Mouse (Mus musculus) 416B (cell line): ENCODE results near the gene Mfsd1.

Experiments
- DNase-seq: peaks from one replicate; pipeline ENCODE4 v3.0.0; 2011; ENCODE audit warnings: low read depth

Mfsd1 gene

GRCm38 (mm10) chr3:67582273-67583124 is at the start of gene Mfsd1:
Gene Mfsd1, plus strand, starts transcription at chr3:67582741.
- DNase-seq, result peak; percentile 96

DNA sequence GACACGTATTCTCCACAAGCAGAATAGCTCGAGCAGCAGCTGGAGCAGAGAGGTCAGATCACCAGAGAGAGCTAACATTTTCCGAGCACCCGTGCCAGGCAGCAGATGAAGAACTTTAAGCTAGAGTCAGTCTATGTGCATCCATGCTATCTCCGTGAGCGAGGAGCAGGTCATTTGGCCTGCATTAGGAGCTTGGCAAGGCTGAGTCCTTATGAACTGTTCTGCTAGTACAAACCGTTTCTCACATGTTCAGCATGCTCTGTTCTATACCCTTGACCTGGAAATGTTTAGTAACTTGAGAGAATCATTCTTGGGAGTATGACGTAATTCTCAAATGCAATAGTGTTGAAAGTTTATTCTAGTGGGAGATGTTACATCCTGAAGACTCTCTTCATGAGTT is 38.9 kb upstream of the Mfsd1 start:
- no peak for DNase-seq

DNA sequence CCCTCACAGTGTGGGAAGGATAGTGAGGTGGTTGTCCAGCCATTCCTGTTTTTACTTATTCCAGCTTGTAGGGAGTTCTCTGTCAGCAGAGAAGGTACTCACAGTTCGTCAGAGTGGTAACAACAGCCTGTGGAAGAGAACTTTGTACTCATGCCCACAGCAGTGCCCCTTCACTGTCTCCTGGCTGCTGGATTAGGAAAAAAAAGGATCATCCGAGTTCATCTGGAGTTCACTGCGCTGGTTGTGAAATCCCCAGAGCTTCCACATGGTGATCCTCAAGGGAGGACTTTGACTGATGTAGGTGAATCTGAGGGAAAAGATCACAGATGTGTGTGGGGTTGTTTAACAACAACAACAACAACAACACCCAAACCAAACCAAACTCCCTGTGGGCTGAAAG is 31.3 kb upstream of the Mfsd1 start:
- DNase-seq, result no peak

GRCm38 (mm10) chr3:67553281-67553680 is 29.3 kb upstream of the Mfsd1 start:
- DNase-seq, result no peak

- DNase-seq, result no peak
These were observed 28.6 kb upstream of the Mfsd1 start for GRCm38 (mm10) chr3:67553927-67554448.

GRCm38 (mm10) chr3:67555211-67555610 is 27.3 kb upstream of the Mfsd1 start:
- no peak for DNase-seq

DNA sequence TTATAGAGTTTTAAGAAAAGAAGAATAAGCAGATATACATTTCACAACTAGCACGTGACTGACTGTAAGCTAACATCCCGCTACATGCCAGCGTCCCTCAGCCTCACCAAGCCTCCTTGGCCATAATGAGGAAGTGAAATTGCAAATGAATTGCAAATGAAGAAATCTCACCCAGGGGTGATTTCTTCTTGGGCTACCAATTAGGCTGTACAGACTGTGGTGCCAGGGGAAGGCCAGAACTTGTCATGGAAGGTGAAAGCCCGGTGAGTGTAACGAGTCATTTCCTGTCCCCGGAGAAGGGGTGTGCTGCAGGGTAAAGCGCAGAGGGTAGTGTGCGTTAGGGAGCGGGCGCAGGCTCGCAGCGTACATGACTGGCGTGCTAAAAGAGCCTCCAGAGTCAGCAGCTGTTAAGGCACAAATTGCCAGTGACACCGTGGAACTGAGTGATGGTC is 25.3 kb upstream of the Mfsd1 start:
- DNase-seq, result peak; percentile 73

- DNase-seq, result no peak
These were observed 24.7 kb upstream of the Mfsd1 start for GRCm38 (mm10) chr3:67557718-67558354.

- DNase-seq, result peak; percentile 56
These were observed 17.7 kb upstream of the Mfsd1 start for GRCm38 (mm10) chr3:67564731-67565357.

- DNase-seq, result no peak
These were observed 16.9 kb upstream of the Mfsd1 start for GRCm38 (mm10) chr3:67565540-67566227.

DNA sequence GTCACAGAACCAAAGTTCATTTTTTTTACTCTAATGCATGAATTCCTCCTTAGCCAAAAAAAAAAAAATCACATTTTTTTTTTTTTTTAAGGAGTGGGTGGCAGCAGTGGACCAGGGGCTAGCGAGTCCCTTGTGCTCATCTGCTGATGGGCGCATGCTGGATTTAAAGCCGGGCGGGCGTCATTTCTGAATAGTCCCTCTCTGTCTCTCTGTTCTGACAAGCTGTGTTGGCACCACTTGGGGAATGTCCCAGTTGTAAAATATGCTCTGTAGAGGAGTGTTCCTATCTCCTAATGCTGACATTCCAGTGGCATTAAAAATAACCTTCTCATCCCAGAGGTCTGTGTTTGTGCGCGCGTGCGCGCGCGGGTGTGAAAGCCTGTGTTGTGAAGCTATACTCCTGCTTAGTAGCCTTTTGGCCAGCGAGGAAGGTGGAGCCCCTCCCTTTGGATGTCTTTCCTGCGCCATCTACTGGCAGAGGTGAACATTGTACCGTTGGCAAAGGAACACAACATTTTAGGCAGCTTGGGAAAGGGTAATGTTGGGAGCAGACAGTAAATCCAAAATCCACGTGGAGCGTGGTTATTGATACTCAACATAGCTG is 14.4 kb upstream of the Mfsd1 start:
- peak; percentile 62 for DNase-seq

GRCm38 (mm10) chr3:67572918-67573317 is 9.6 kb upstream of the Mfsd1 start:
- DNase-seq, result peak; percentile 60

DNA sequence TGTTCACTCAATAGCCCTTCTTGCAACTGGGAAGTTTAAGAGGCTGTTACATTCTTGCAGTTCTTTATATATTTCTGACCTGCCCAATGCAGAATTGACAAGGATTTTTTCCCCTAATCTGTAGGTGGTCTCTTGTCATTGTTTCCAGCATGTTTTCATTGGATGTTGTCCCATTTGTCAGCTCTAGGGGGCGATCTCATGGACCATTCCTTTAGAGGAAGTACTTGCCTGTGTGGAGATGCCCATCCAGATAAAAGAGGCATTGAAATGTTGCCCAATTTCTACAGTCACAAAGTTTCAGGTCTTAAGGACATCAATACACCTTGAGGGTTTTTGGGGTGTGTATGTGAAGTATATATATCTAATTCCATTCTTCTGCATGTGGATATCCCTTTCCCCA is 9.0 kb upstream of the Mfsd1 start:
- DNase-seq, result peak; percentile 51

- peak; percentile 53 for DNase-seq
These were observed 6.3 kb upstream of the Mfsd1 start for GRCm38 (mm10) chr3:67576248-67576647.

DNA sequence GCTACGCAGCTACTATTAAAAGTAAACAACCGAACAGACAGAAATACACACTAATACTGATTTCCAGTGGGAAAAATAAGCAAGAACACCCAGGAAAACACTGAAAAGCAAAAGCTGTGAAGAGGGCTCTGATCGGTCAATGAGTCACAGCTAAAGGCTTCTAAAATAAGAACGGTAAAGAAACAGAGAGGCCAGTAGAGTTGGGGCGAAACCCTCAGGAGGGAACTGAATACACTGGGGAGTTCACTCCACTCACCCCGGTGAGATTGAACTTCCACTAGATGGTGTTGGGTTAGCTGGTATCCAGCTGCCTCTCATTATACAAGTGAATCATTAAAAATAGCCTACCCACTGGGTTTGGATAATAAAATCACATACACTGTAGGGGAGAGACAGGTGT is 5.8 kb upstream of the Mfsd1 start:
- no peak for DNase-seq

DNA sequence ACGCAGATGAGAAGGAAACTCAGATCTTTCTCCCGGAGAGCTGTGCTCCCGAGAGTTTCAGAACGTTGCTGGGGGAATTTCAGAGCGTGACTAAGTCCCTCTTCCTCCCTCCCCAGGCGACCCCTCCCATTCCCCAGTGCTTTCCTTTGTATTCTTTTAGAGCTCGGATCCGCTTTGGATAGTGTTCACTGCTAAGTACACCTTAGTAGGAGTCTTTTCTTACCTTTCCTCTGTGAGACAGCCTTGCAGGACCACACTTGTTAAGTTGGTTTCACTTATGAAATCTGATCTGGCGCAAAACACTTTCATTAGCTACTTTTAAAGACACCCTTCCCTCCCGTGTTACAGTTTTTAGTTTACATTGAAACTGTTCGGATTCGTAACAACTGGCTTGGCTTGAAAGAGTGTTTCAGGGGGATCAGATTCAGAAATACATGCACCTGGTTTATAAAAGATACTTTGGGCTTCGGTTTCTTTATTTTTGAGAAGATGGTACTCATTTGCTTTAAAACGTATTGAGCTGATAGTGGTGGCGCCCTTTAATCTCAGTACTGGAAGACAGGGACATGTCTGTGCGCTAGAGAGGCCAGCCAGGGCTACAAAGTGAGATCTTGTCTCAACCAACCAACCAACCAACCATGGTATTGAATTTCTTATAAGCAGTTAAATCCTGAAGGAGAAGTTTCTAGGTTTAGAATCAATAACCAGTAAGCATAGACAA is 744 bp downstream of the Mfsd1 start:
- no peak for DNase-seq

- DNase-seq, result no peak
These were observed 1.3 kb downstream of the Mfsd1 start for GRCm38 (mm10) chr3:67583846-67584186.

- no peak for DNase-seq
These were observed 4.0 kb downstream of the Mfsd1 start for GRCm38 (mm10) chr3:67586511-67586910.

- peak; percentile 26 for DNase-seq
These were observed 4.9 kb downstream of the Mfsd1 start for GRCm38 (mm10) chr3:67587430-67587829.

GRCm38 (mm10) chr3:67601616-67602138 is 19.1 kb downstream of the Mfsd1 start:
- DNase-seq, result no peak

GRCm38 (mm10) chr3:67618222-67618621 is 35.7 kb downstream of the Mfsd1 start:
- no peak for DNase-seq
